Mouse (Mus musculus): ENCODE results near the gene Zfp740.

Gene Zfp740

GRCm38 (mm10) chr15:102249251-102249691, 46.2 kb downstream of the Zfp740 start:
- no peak for DNase-seq

DNA sequence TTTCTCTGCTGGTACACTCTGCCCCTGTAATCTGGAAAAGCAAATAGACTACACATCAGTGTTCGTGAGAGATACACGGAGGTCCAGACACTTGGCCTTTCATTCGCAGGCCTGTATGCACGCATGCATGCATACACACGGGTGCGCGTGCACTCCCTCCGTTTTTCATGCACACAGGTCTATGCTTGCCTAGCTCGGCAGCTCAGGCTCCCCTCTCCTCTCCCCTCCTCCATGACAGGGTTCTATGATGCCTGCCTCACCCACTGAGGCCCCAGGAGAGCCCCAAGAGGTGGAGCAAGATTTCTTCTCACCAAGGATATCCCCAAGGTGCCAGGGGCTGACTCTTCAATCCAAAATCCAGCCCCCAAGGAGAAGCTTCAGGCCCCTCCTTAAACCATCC, 46.9 kb downstream of the Zfp740 start:
- DNase-seq = no peak

DNA sequence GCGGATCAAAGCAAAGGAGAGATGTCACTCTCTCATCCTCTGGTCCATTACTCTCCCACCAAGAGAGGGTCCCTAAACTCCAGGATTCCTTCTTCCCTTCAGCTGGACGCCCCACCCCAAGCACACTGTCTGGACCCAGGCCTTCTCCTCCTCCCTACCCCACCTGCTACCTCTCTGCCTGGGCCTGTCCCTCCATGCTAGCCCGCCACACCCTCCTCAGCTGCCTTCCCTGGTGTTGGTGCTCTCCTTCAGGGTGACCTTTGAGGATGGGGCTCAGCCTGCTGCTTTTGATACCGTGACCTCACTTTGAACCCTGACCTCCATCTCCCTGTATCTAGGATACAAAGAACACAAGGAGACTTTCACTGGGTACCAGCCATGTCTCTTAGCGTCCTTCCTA, 47.5 kb downstream of the Zfp740 start:
- no peak for DNase-seq

DNA sequence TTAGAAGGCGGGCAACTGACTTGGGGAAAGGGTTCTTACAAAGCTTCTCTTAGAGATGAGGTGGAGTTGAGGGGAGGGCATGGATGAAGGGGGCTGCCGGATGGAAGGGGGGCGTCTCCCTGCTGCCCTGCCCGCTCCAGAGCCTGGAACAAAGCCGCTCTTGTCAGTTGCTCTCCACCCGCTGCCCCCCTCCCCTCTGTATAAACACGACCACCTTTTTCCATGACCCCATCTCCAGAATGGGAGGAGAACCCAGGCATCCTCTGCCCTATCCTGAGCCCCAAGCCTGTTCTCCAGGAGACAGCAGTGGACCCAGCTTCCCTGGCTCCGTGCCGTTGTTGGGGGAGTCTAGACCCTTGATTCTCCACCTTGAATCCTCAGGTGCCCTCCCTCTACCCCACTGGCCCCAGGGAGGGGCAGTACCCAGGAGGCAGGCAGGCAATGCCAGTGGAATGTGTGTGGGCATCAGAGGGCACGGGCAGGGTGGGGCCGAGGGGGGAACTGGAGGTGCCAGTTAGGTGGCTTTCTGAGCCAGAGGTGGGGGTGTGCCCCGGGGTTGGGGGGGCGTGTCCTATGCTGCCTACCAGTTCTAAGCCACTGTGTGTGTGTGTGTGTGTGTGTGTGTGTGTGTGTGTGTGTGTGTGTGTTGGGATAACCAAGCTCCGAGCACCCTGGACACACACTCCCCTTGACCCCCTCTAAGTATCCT, 52.7 kb downstream of the Zfp740 start:
- no peak for DNase-seq

- DNase-seq = no peak
These were observed 53.6 kb downstream of the Zfp740 start for GRCm38 (mm10) chr15:102256431-102257201.

- no peak for DNase-seq
These were observed 54.4 kb downstream of the Zfp740 start, which contains the start of gene Rarg for GRCm38 (mm10) chr15:102257202-102258075. TSS of gene Rarg (minus strand) at chr15:102257517.

DNA sequence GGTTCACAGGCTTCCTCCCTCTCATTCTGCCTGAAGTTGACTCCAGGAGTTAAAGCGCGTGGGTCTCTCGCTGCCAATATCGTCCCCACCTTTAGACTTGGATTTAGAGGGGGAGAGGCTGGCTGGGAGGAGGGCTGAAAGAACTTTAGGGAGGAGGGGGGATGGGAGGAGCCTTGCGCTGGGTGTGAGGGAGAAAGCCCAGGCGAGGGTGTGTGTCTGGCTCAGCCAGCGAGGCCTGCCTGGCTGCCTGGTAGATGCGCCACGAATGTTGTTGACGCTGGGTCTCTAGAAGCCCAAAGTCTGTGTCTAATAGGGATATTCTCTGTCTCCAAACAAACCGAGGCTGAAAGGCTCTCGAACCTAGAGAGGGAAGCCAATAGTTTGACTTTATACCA, 55.0 kb downstream of the Zfp740 start:
- no peak for DNase-seq

- DNase-seq = no peak
These were observed 55.7 kb downstream of the Zfp740 start for GRCm38 (mm10) chr15:102258581-102259253.

GRCm38 (mm10) chr15:102262582-102262981, 59.5 kb downstream of the Zfp740 start:
- DNase-seq = no peak

DNA sequence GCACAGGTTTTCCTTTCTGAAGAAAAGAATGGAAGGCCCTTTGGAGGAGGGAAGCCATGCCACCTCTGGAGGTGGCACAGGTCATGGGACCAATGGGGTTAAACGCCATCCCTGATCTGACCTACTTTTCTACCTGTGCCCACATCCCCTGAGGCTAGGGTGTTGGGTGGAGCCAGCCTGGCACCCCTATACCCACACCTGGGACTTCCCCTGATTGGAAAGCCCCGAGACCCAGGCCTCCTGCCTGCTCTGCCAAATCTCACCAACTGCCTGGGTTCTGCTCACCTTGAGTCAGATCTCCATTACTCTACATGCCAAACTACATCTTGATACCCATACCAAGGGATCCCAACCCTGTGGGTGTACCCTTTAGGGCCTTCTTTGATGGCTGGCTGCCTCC, 60.0 kb downstream of the Zfp740 start:
- DNase-seq = no peak
